Comparison of ENCODE assay signal across 17 mouse cellular contexts in genomic region chr8:82473266-82473665, GRCm38 (mm10).
"Had no signal": no experiment of that assay in that cellular context is flagged by ENCODE, and none has a peak within 500 bp of the region (broad histone marks: within the 10 kb centered on the region; RNA-seq: fewer than 3 reads in every experiment).

No protein-coding gene starts in this region.

- H3K36me3 ChIP-seq: liver, embryonic 12.5 days; lung, embryonic 15.5 days; midbrain, embryonic 13.5 days; midbrain, embryonic 15.5 days; neural tube, embryonic 12.5 days; stomach, embryonic 15.5 days had no signal

- ATAC-seq: liver, embryonic 12.5 days; midbrain, embryonic 13.5 days; midbrain, embryonic 15.5 days had no signal

- H3K27ac ChIP-seq: liver, embryonic 12.5 days; liver, embryonic 14.5 days; lung, embryonic 15.5 days; macrophage; midbrain, embryonic 13.5 days; midbrain, embryonic 15.5 days; neural tube, embryonic 12.5 days; stomach, embryonic 15.5 days had no signal

- H3K4me2 ChIP-seq: liver, embryonic 12.5 days; lung, embryonic 15.5 days; midbrain, embryonic 11.5 days; midbrain, embryonic 13.5 days; midbrain, embryonic 15.5 days; neural tube, embryonic 12.5 days; stomach, embryonic 15.5 days had no signal

- H3K9ac ChIP-seq: liver, embryonic 12.5 days; liver, embryonic 14.5 days; lung, embryonic 15.5 days; midbrain, embryonic 13.5 days; midbrain, embryonic 15.5 days; neural tube, embryonic 12.5 days; stomach, embryonic 15.5 days had no signal

- H3K4me1 ChIP-seq: liver, embryonic 12.5 days; megakaryocyte, embryonic 14.5 days; midbrain, embryonic 13.5 days; midbrain, embryonic 15.5 days; neural tube, embryonic 12.5 days; stomach, embryonic 15.5 days had no signal

- DNase-seq: liver; lung, adult 2 months; lung, postnatal 10 days; right cerebral cortex, postnatal 14 days; thymus, adult 18-20 months; thymus, postnatal 14 days; thymus, postnatal 4 days had no signal

- H3K9me3 ChIP-seq: liver, embryonic 12.5 days; lung, embryonic 15.5 days; megakaryocyte, embryonic 14.5 days; midbrain, embryonic 13.5 days; midbrain, embryonic 15.5 days; neural tube, embryonic 12.5 days; stomach, embryonic 15.5 days had no signal

- H3K27me3 ChIP-seq: liver, embryonic 12.5 days; lung, embryonic 15.5 days; megakaryocyte, embryonic 14.5 days; midbrain, embryonic 13.5 days; midbrain, embryonic 15.5 days; neural tube, embryonic 12.5 days; stomach, embryonic 15.5 days had no signal

- H3K4me3 ChIP-seq: liver, embryonic 12.5 days; lung, embryonic 15.5 days; megakaryocyte, embryonic 14.5 days; midbrain, embryonic 13.5 days; midbrain, embryonic 15.5 days; neural tube, embryonic 12.5 days; stomach, embryonic 15.5 days had no signal
